Mouse (Mus musculus) small intestine, adult 2 months (tissue): Measurements from ENCODE around the gene Mipep.

Experiments
- CTCF ChIP-seq: fragments of 200-500 bp; IDR thresholded peaks from 2 replicates; pipeline ENCODE4 v1.5.1; 2012; ENCODE audit warnings: low read depth, mild to moderate bottlenecking, control low read depth, inconsistent platforms, low read length, moderate library complexity, mixed read lengths; ENCODE audit not compliant: insufficient replicate concordance, insufficient read length; ENCODE audit errors: extremely low read depth
- POLR2A ChIP-seq: fragments of 200-500 bp; IDR thresholded peaks from 2 replicates; pipeline ENCODE4 v1.6.1; 2012; ENCODE audit warnings: low read depth, mild to moderate bottlenecking, control low read depth, inconsistent platforms, low read length, moderate library complexity

GRCm38 (mm10) chr14:60912981-60913468 lies 128.7 kb downstream of the Mipep start:
- TF ChIP-seq POLR2A (no peak), CTCF (no peak)
